Mouse (Mus musculus) stomach, embryonic 16.5 days (tissue): ENCODE data around the gene Fam213a. TPM values are rescaled to one million over a fixed set of nuclear protein-coding genes. Genes with fewer than 3 reads are reported as not detected.

Experiments
- ATAC-seq: fragments of 200-750 bp; cut with Nextera tagmentation; 2 replicates; pipeline ENCODE4 v1.8.0; 2017; ENCODE audit warnings: moderate number of reproducible peaks, moderate TSS enrichment; ENCODE audit not compliant: insufficient read depth, low FRiP score
- H3K27ac ChIP-seq: fragments of 300-500 bp; sonication (generic); 2 replicates; pipeline ENCODE4 v1.5.1; 2014; ENCODE audit warnings: low read length
- H3K27me3 ChIP-seq: fragments of 300-500 bp; sonication (generic); 2 replicates; pipeline ENCODE4 v1.6.1; 2014; ENCODE audit warnings: low read length, control low read depth, mixed read lengths; ENCODE audit not compliant: control insufficient read depth, insufficient read depth
- H3K36me3 ChIP-seq: fragments of 300-500 bp; sonication (generic); 2 replicates; pipeline ENCODE4 v1.6.1; 2014; ENCODE audit warnings: low read length; ENCODE audit not compliant: control insufficient read depth, insufficient read depth
- H3K4me1 ChIP-seq: fragments of 300-500 bp; sonication (generic); 2 replicates; pipeline ENCODE4 v1.6.1; 2014; ENCODE audit warnings: low read length, control low read depth, mixed read lengths; ENCODE audit not compliant: control insufficient read depth, insufficient read depth
- H3K4me2 ChIP-seq: fragments of 300-500 bp; sonication (generic); 2 replicates; pipeline ENCODE4 v1.6.1; 2014; ENCODE audit warnings: low read depth, low read length, mixed read lengths
- H3K4me3 ChIP-seq: fragments of 300-500 bp; sonication (generic); replicated peaks from 2 replicates; pipeline ENCODE4 v1.5.1; 2014; ENCODE audit warnings: mild to moderate bottlenecking, low read length
- H3K9ac ChIP-seq: fragments of 300-500 bp; sonication (generic); 2 replicates; pipeline ENCODE4 v1.6.1; 2014; ENCODE audit warnings: low read length
- H3K9me3 ChIP-seq: fragments of 300-500 bp; sonication (generic); replicated peaks from 2 replicates; pipeline ENCODE4 v1.6.1; 2016; ENCODE audit warnings: low read length, control low read depth; ENCODE audit not compliant: control insufficient read depth
- WGBS: fragments of 180-500 bp; shearing (Covaris S2); extraction: QIAGEN DNeasy Blood & Tissue Kit; methylation state at CpG from one replicate; pipeline ENCODE4 v1.1.7; 2014; 5-methylcytosine and 5-hydroxymethylcytosine counted together
- polyA plus RNA-seq: library from polyadenylated mRNA; unstranded; fragments of >200 nt; fragmentation: Nextera tagmentation; extraction: Ambion mirVana; gene quantifications from 2 replicates; pipeline ENCODE4 v1.2.1, GENCODE M21; 2015

The Fam213a gene
- polyA plus RNA-seq, 1 experiment from 2014 or later: 42.4 TPM

- peaks cover 23% of the 10 kb centered on the region for H3K4me1 ChIP-seq
- 0 out of 2 replicates have a peak overlapping the region, but pooled peaks have one; percentile 17 for H3K4me2 ChIP-seq
- no peak overlapping the region for H3K9ac ChIP-seq
- H3K27me3 ChIP-seq: no peaks in the 10 kb centered on the region
- peak; percentile 51 for ATAC-seq
- H3K4me3 ChIP-seq: no peak overlapping the region
- 16% methylated on average over 5 of the region's 5 CpGs for WGBS
- no peaks in the 10 kb centered on the region for H3K36me3 ChIP-seq
- H3K9me3 ChIP-seq: no peaks in the 10 kb centered on the region
- peak overlapping the region; percentile 75 for H3K27ac ChIP-seq
Measured at GRCm38 (mm10) chr14:41007641-41008040, 5.9 kb downstream of the Fam213a start.

DNA sequence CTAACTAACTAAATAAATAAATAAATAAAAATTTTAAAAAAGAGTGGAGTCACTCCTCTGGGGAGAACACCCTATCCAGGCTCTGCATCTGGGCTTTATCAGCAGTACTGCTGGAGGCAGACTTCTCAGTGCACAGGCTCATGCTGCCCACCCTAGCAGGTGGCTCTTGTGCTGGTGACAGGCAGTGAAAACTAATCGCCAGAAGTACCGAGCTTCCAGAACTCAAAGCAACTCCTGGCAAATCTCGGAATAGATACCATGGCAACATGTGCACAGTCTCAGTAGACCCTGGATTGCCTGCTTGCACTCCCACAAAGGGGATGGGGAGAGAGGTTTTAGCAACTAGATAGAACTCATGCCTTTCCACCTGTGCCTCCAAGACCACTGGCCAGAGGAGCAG, 6.7 kb downstream of the Fam213a start:
- no peaks in the 10 kb centered on the region for H3K27me3 ChIP-seq
- no peaks in the 10 kb centered on the region for H3K36me3 ChIP-seq
- H3K9me3 ChIP-seq: no peaks in the 10 kb centered on the region
- no peak overlapping the region for H3K4me3 ChIP-seq
- 41% methylated on average over 3 of the region's 3 CpGs for WGBS
- H3K4me2 ChIP-seq: no peak overlapping the region
- ATAC-seq: no peak
- no peak overlapping the region for H3K9ac ChIP-seq
- peak overlapping the region; percentile 75; the same call in 1 of the 2 replicates for H3K27ac ChIP-seq
- peaks cover 23% of the 10 kb centered on the region for H3K4me1 ChIP-seq

DNA sequence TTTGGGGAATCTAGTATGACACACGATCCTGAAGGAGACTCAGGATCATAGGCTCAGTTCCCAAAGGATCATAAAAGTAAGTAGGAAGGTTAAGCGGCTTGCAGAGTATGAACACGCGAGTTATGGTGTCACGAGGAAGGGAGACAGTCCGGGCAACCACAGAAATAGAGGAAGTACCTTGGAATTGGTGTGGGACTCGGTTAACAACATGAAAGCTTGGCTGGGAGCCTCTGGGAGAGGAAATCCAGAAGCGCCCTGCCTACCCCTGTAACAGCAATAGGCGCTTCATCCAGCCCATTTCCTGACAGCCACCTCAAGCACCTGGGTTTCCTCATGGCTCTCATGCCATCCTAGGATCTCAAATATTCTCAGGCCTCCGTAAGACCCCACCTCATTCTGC, 7.3 kb downstream of the Fam213a start:
- no peak overlapping the region for H3K4me2 ChIP-seq

GRCm38 (mm10) chr14:41005716-41006115, 7.9 kb downstream of the Fam213a start:
- Histone ChIP-seq H3K9me3 (no peaks in the 10 kb centered on the region), H3K4me2 (no peak overlapping the region), H3K36me3 (no peaks in the 10 kb centered on the region), H3K9ac (no peak overlapping the region), H3K4me3 (no peak overlapping the region), H3K27ac (no peak overlapping the region), H3K4me1 (peaks cover 23% of the 10 kb centered on the region), H3K27me3 (no peaks in the 10 kb centered on the region)
- ATAC-seq: no peak
- 69% methylated on average over 9 of the region's 9 CpGs for WGBS

More for the DNA sequence above, 7.3 kb downstream of the Fam213a start:
- H3K9ac ChIP-seq: no peak overlapping the region
- peaks cover 23% of the 10 kb centered on the region for H3K4me1 ChIP-seq
- no peaks in the 10 kb centered on the region for H3K27me3 ChIP-seq
- H3K4me3 ChIP-seq: no peak overlapping the region
- no peaks in the 10 kb centered on the region for H3K36me3 ChIP-seq
- H3K27ac ChIP-seq: no peak overlapping the region
- no peaks in the 10 kb centered on the region for H3K9me3 ChIP-seq
- 81% methylated on average over 10 of the region's 10 CpGs for WGBS
- no peak for ATAC-seq

GRCm38 (mm10) chr14:41004201-41005141, 9.1 kb downstream of the Fam213a start:
- no peaks in the 10 kb centered on the region for H3K36me3 ChIP-seq
- no peaks in the 10 kb centered on the region for H3K9me3 ChIP-seq
- peak overlapping the region; percentile 44 for H3K4me2 ChIP-seq
- ATAC-seq: no peak
- peaks cover 23% of the 10 kb centered on the region for H3K4me1 ChIP-seq
- H3K4me3 ChIP-seq: peak overlapping the region; percentile 21
- 43% methylated on average over 22 of the region's 22 CpGs for WGBS
- no peaks in the 10 kb centered on the region for H3K27me3 ChIP-seq
- 0 out of 2 replicates have a peak overlapping the region, but pooled peaks have one; percentile 19 for H3K27ac ChIP-seq
- H3K9ac ChIP-seq: peak overlapping the region; percentile 56

GRCm38 (mm10) chr14:41001576-41001975, 12.0 kb downstream of the Fam213a start:
- Histone ChIP-seq H3K4me1 (peaks cover 8% of the 10 kb centered on the region), H3K27me3 (no peaks in the 10 kb centered on the region), H3K9me3 (no peaks in the 10 kb centered on the region), H3K4me2 (no peak overlapping the region), H3K36me3 (no peaks in the 10 kb centered on the region), H3K9ac (no peak overlapping the region), H3K27ac (no peak overlapping the region; the same call in 1 of the 2 replicates), H3K4me3 (no peak overlapping the region)
- no peak for ATAC-seq
- WGBS: 90% methylated on average over 5 of the region's 5 CpGs

DNA sequence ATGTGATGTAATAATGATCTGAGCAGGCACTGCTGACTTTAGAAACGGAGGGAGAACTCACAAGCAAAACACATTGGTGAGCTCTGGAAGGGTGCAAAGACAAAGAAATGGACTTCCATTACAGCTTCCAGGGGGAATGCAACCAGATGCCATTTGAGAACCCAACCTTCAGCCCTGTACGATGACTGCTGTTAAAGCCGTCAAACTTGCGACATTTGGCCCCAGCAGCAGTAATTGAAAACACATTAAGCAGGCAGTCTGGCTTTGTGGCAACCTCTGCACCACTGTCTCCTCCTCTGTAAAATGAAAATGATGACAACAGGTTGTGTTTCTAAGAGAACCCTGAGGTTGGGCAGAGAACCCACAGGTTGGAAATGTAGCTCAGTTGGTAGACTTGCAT, 12.8 kb downstream of the Fam213a start:
- no peaks in the 10 kb centered on the region for H3K9me3 ChIP-seq
- H3K36me3 ChIP-seq: no peaks in the 10 kb centered on the region
- H3K27ac ChIP-seq: no peak overlapping the region
- 67% methylated on average over 4 of the region's 4 CpGs for WGBS
- ATAC-seq: no peak
- H3K4me3 ChIP-seq: no peak overlapping the region
- H3K27me3 ChIP-seq: no peaks in the 10 kb centered on the region
- H3K4me2 ChIP-seq: no peak overlapping the region
- peaks cover 8% of the 10 kb centered on the region for H3K4me1 ChIP-seq
- no peak overlapping the region for H3K9ac ChIP-seq

- H3K27me3 ChIP-seq: no peaks in the 10 kb centered on the region
- no peak overlapping the region for H3K9ac ChIP-seq
- H3K27ac ChIP-seq: no peak overlapping the region
- no peaks in the 10 kb centered on the region for H3K9me3 ChIP-seq
- no peak overlapping the region for H3K4me2 ChIP-seq
- no peak overlapping the region for H3K4me3 ChIP-seq
- WGBS: 84% methylated on average over 7 of the region's 7 CpGs
- no peaks in the 10 kb centered on the region for H3K36me3 ChIP-seq
- no peak for ATAC-seq
- peaks cover 8% of the 10 kb centered on the region for H3K4me1 ChIP-seq
Measured at GRCm38 (mm10) chr14:40999904-41000645, 13.5 kb downstream of the Fam213a start.

DNA sequence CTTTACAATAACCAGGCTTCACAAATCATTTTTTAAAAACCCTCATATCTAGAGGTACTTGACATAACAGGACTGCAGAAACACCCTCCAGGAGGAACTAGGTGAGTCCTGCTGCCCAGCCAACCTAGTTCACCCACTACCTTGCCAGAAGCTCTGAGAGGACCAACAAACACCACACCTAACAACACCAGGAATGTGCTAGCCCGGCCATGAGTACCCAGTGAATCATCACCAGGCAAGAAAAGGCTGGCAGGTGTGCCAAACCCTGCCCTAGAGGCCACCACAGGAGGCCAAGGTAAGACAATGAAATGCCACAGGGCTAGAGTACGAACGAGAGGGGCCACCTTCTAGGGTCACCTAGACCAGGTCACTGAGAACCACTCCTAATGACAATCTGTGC, 17.4 kb downstream of the Fam213a start:
- H3K27ac ChIP-seq: no peak overlapping the region
- ATAC-seq: no peak
- no peaks in the 10 kb centered on the region for H3K27me3 ChIP-seq
- WGBS: 56% methylated on average over 3 of the region's 3 CpGs
- H3K9ac ChIP-seq: no peak overlapping the region
- no peak overlapping the region for H3K4me2 ChIP-seq
- H3K9me3 ChIP-seq: no peaks in the 10 kb centered on the region
- no peaks in the 10 kb centered on the region for H3K4me1 ChIP-seq
- H3K36me3 ChIP-seq: no peaks in the 10 kb centered on the region
- H3K4me3 ChIP-seq: no peak overlapping the region
